Mouse (Mus musculus): ENCODE measurements at regions not wholly inside any gene's neighbourhood (a gene's known extent, or its start where the extent isn't known, plus 50 kb on each side); places are given as distances from the start of the nearest gene placed in this dataset.

- DNase-seq (ENCODE audit: low spot score) = no peak
- intact Hi-C loops (cut with DNase I) = no loop called here
These were observed 69.9 kb upstream of the Sulf2 start for GRCm38 (mm10) chr2:166225354-166225753.

GRCm38 (mm10) chr2:166218783-166219182 is 63.3 kb upstream of the Sulf2 start:
- no peak for DNase-seq (ENCODE audit: low spot score)
- intact Hi-C loops (cut with DNase I) = no loop called here

GRCm38 (mm10) chr2:166216512-166216865 is 61.0 kb upstream of the Sulf2 start:
- intact Hi-C loops (cut with DNase I) = no loop called here
- no peak for DNase-seq (ENCODE audit: low spot score)

- intact Hi-C loops (cut with DNase I) = no loop called here
- peak; percentile 16 for DNase-seq (ENCODE audit: low spot score)
These were observed 60.4 kb upstream of the Sulf2 start for GRCm38 (mm10) chr2:166215610-166216511.

- DNase-seq (ENCODE audit: low spot score) = no peak
- intact Hi-C loops (cut with DNase I) = no loop called here
These were observed 59.7 kb upstream of the Sulf2 start for GRCm38 (mm10) chr2:166215191-166215590.

GRCm38 (mm10) chr2:166207145-166207508 is 51.7 kb upstream of the Sulf2 start:
- intact Hi-C loops (cut with DNase I) = no loop called here
- no peak for DNase-seq (ENCODE audit: low spot score)

GRCm38 (mm10) chr2:166206396-166207144 is 51.1 kb upstream of the Sulf2 start:
- no peak for DNase-seq (ENCODE audit: low spot score)
- intact Hi-C loops (cut with DNase I) = no loop called here

Data from heart, postnatal 25 days (tissue).